Mouse (Mus musculus) bone marrow, adult 2 months (tissue): ENCODE data around the gene Zkscan7. TPM values are rescaled to one million over a fixed set of nuclear protein-coding genes. Genes with fewer than 3 reads are reported as not detected.

ENCODE experiments used
- H3K27ac ChIP-seq: fragments of 200-500 bp; 2 replicates; pipeline ENCODE4 v1.5.1; 2012; ENCODE audit warnings: low read depth, mild to moderate bottlenecking, control low read depth, inconsistent platforms, low read length; ENCODE audit not compliant: control insufficient read depth, poor library complexity, insufficient read depth
- H3K4me1 ChIP-seq: fragments of 200-500 bp; 2 replicates; pipeline ENCODE4 v1.6.1; 2011; ENCODE audit warnings: low read length; ENCODE audit not compliant: control insufficient read depth, insufficient read depth
- H3K4me3 ChIP-seq: fragments of 200-500 bp; replicated peaks from 2 replicates; pipeline ENCODE3; 2011; ENCODE audit warnings: mild to moderate bottlenecking, low read depth, low read length, control low read depth; ENCODE audit not compliant: control insufficient read depth
- CTCF ChIP-seq: fragments of 200-500 bp; IDR thresholded peaks from 2 replicates; pipeline ENCODE4 v1.5.1; 2011; ENCODE audit warnings: low read length, control low read depth; ENCODE audit not compliant: control insufficient read depth, insufficient read depth
- POLR2A ChIP-seq: fragments of 200-500 bp; IDR thresholded peaks from 2 replicates; pipeline ENCODE4 v1.6.1; 2011; ENCODE audit warnings: low read depth, mild to moderate bottlenecking, control low read depth, low read length, borderline replicate concordance; ENCODE audit not compliant: control insufficient read depth
- WGBS: fragments of 180-500 bp; shearing (Covaris S2); methylation state at CpG from one replicate; pipeline ENCODE4 v1.1.7; 2018; 5-methylcytosine and 5-hydroxymethylcytosine counted together
- polyA plus RNA-seq: library from polyadenylated mRNA; stranded (reverse); fragments of >200 nt; gene quantifications from 2 replicates; pipeline ENCODE4 v1.2.4, GENCODE M21; 2011; ENCODE audit warnings: low replicate concordance; ENCODE audit not compliant: missing spikeins, insufficient read depth, insufficient read length

Gene Zkscan7
- polyA plus RNA-seq, 1 experiment = 1.5 TPM

GRCm38 (mm10) chr9:122875145-122875544 is 10.3 kb upstream of the Zkscan7 start:
- H3K27ac ChIP-seq = no peak overlapping the region
- 85% methylated on average over 2 of the region's 2 CpGs for WGBS
- no peak overlapping the region for H3K4me3 ChIP-seq
- TF ChIP-seq CTCF (no peak), POLR2A (no peak)
- no peaks in the 10 kb centered on the region for H3K4me1 ChIP-seq

GRCm38 (mm10) chr9:122886372-122887179 is 1.1 kb downstream of the Zkscan7 start:
- TF ChIP-seq POLR2A (peak; percentile 35; the same call in 1 of the 2 replicates), CTCF (no peak)
- Histone ChIP-seq H3K4me1 (no peaks in the 10 kb centered on the region), H3K4me3 (peak overlapping the region; percentile 72), H3K27ac (peak overlapping the region; percentile 0; the same call in 1 of the 2 replicates)
- WGBS = 6% methylated on average over 54 of the region's 54 CpGs

- WGBS = 73% methylated on average over 2 of the region's 2 CpGs
- no peak overlapping the region for H3K4me3 ChIP-seq
- no peak overlapping the region for H3K27ac ChIP-seq
- no peaks in the 10 kb centered on the region for H3K4me1 ChIP-seq
- no peak for TF ChIP-seq POLR2A
- TF ChIP-seq CTCF = no peak
Observed at GRCm38 (mm10) chr9:122901047-122901446, 15.6 kb downstream of the Zkscan7 start.

GRCm38 (mm10) chr9:122902717-122903535 is 17.4 kb downstream of the Zkscan7 start:
- no peak overlapping the region for H3K4me3 ChIP-seq
- 26% methylated on average over 32 of the region's 32 CpGs for WGBS

GRCm38 (mm10) chr9:122922436-122922835 is 37.0 kb downstream of the Zkscan7 start:
- Histone ChIP-seq H3K4me3 (no peak overlapping the region), H3K4me1 (no peaks in the 10 kb centered on the region), H3K27ac (no peak overlapping the region)
- WGBS = 34% methylated on average over 3 of the region's 3 CpGs
- TF ChIP-seq POLR2A (no peak), CTCF (no peak)

More at GRCm38 (mm10) chr9:122902717-122903535, 17.4 kb downstream of the Zkscan7 start:
- no peaks in the 10 kb centered on the region for H3K4me1 ChIP-seq
- no peak for TF ChIP-seq POLR2A
- TF ChIP-seq CTCF = no peak
- H3K27ac ChIP-seq = no peak overlapping the region

- Histone ChIP-seq H3K4me3 (peak within 1 kb of the TSS; percentile 15), H3K4me1 (no peaks in the 10 kb centered on the region), H3K27ac (no peak within 1 kb of the TSS)
- 6% methylated on average over 43 of the region's 43 CpGs for WGBS
- TF ChIP-seq POLR2A = no peak
- no peak for TF ChIP-seq CTCF
Observed at GRCm38 (mm10) chr9:122922936-122923381, 37.5 kb downstream of the Zkscan7 start, which contains the start of gene Zfp105. Zfp105 (plus strand) TSS chr9:122923072.

- Histone ChIP-seq H3K27ac (no peak overlapping the region), H3K4me1 (no peaks in the 10 kb centered on the region), H3K4me3 (no peak overlapping the region)
- WGBS = 68% methylated on average over 3 of the region's 3 CpGs
- no peak for TF ChIP-seq CTCF
Observed at GRCm38 (mm10) chr9:122928915-122929314, 43.4 kb downstream of the Zkscan7 start.

Other genes with a start within 250 kb of the Zkscan7 start
- not detected in 2 replicates for gene Topaz1, start 138.3 kb upstream of the Zkscan7 start, polyA plus RNA-seq
- gene Tcaim, start 80.1 kb upstream of the Zkscan7 start, polyA plus RNA-seq = 1.5 and 2.6 TPM in 2 replicates
- gene Gm35549, start 41.6 kb upstream of the Zkscan7 start, polyA plus RNA-seq = not detected in 2 replicates
- 11.4 and 26.8 TPM in 2 replicates for gene Zfp445, start 19.7 kb upstream of the Zkscan7 start, polyA plus RNA-seq
- 1.8 TPM in 1 of 2 replicates, not detected in the other for gene Zfp105, start 37.4 kb downstream of the Zkscan7 start, polyA plus RNA-seq
- gene 1110059G10Rik, start 65.3 kb downstream of the Zkscan7 start, polyA plus RNA-seq = 10.9 and 20.8 TPM in 2 replicates
- 104 and 108 TPM in 2 replicates for gene Kif15, start 65.4 kb downstream of the Zkscan7 start, polyA plus RNA-seq
- gene Tmem42, start 135.6 kb downstream of the Zkscan7 start, polyA plus RNA-seq = 2.2 and 13.3 TPM in 2 replicates
- gene Tgm4, start 149.0 kb downstream of the Zkscan7 start, polyA plus RNA-seq = 0.47 TPM in 1 of 2 replicates, not detected in the other
- gene Zdhhc3, start 227.5 kb downstream of the Zkscan7 start, polyA plus RNA-seq = 19.1 and 36.1 TPM in 2 replicates
- 29.5 and 44.4 TPM in 2 replicates for gene Exosc7, start 227.5 kb downstream of the Zkscan7 start, polyA plus RNA-seq